Mouse (Mus musculus): Measurements from ENCODE around the gene Gpd1.

Gene Gpd1

GRCm38 (mm10) chr15:99701999-99702900 lies 15.1 kb upstream of the Gpd1 start, which contains the start of gene Smarcd1:
Gene Smarcd1 (plus strand): TSS chr15:99702129.
- peak; percentile 97 for DNase-seq (ENCODE audit: low spot score)

GRCm38 (mm10) chr15:99703104-99703503 lies 14.2 kb upstream of the Gpd1 start:
- DNase-seq (ENCODE audit: low spot score) = no peak

- DNase-seq (ENCODE audit: low spot score) = no peak
Observed at GRCm38 (mm10) chr15:99703676-99704040, 13.7 kb upstream of the Gpd1 start.

- no peak for DNase-seq (ENCODE audit: low spot score)
Observed at GRCm38 (mm10) chr15:99704041-99704681, 13.2 kb upstream of the Gpd1 start.

- DNase-seq (ENCODE audit: low spot score) = peak; percentile 43
Observed at GRCm38 (mm10) chr15:99704881-99705280, 12.4 kb upstream of the Gpd1 start.

GRCm38 (mm10) chr15:99705440-99706048 lies 11.8 kb upstream of the Gpd1 start, which contains the start of gene Gm17349:
Gene Gm17349 (minus strand): TSS chr15:99705490.
- DNase-seq (ENCODE audit: low spot score) = peak; percentile 74

GRCm38 (mm10) chr15:99708176-99708575 lies 9.1 kb upstream of the Gpd1 start:
- DNase-seq (ENCODE audit: low spot score) = no peak

GRCm38 (mm10) chr15:99710221-99711190 lies 6.8 kb upstream of the Gpd1 start:
- DNase-seq (ENCODE audit: low spot score) = no peak

GRCm38 (mm10) chr15:99711491-99711890 lies 5.8 kb upstream of the Gpd1 start:
- DNase-seq (ENCODE audit: low spot score) = no peak

- no peak for DNase-seq (ENCODE audit: low spot score)
Observed at GRCm38 (mm10) chr15:99712666-99713559, 4.4 kb upstream of the Gpd1 start.

GRCm38 (mm10) chr15:99713569-99713968 lies 3.7 kb upstream of the Gpd1 start:
- DNase-seq (ENCODE audit: low spot score) = no peak

GRCm38 (mm10) chr15:99714206-99714605 lies 3.1 kb upstream of the Gpd1 start:
- DNase-seq (ENCODE audit: low spot score) = no peak

- DNase-seq (ENCODE audit: low spot score) = peak; percentile 86
Observed at GRCm38 (mm10) chr15:99714858-99715257, 2.5 kb upstream of the Gpd1 start.

GRCm38 (mm10) chr15:99715361-99715865 lies 1.9 kb upstream of the Gpd1 start:
- no peak for DNase-seq (ENCODE audit: low spot score)

- no peak for DNase-seq (ENCODE audit: low spot score)
Observed at GRCm38 (mm10) chr15:99715982-99716746, 1.2 kb upstream of the Gpd1 start.

- no peak for DNase-seq (ENCODE audit: low spot score)
Observed at GRCm38 (mm10) chr15:99716814-99717213, 501 bp upstream of the Gpd1 start.

- DNase-seq (ENCODE audit: low spot score) = no peak
Observed at GRCm38 (mm10) chr15:99718461-99719021, 1.2 kb downstream of the Gpd1 start.

GRCm38 (mm10) chr15:99719865-99720264 lies 2.5 kb downstream of the Gpd1 start:
- DNase-seq (ENCODE audit: low spot score) = no peak
